Mouse (Mus musculus): ENCODE measurements at regions not wholly inside any gene's neighbourhood (a gene's known extent, or its start where the extent isn't known, plus 50 kb on each side); places are given as distances from the start of the nearest gene placed in this dataset.

GRCm38 (mm10) chr3:130978986-130979642 is 131.2 kb upstream of the Lef1 start:
- DNase-seq (ENCODE audit: low read depth in 1 of 2, low spot score in 2 of 2): no peak

DNA sequence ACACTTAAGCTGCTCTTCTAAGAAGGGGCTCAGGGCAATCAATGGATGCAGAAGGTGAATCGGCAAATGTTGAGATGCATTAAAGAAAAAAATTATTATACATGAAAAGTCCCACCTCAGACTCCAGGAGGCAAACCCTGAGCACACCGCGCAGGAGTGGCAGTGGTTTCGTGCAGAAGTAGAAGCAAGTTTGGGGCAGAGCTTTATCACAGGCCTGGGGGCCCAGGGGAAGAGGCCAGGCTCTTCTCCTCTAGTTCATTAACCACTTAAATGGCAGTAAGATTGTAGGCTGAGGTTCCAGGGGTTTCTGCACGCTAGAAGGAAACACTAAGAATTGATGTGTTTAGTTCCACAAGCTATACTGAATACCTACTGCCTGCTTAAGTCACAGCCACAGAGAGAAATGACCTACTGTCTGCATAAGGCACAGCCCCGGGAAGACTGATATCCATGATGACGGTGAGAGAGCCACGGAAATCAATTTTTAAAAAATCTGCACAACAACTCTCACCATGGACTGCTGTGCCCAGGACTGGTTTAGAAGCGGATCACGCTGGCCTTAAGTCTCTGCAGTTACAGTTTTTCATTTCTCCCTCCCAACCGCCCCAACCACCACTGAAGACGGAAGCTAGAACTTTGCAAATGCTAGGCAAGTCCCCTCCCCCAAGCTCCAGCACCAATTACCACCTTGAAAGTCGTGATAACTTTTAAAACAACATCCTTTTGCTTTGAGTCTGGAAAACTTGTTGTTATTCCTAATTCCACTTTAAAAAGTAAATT is 132.2 kb upstream of the Lef1 start:
- DNase-seq (ENCODE audit: low read depth in 1 of 2, low spot score in 2 of 2): no peak

- no peak for DNase-seq (ENCODE audit: low read depth in 1 of 2, low spot score in 2 of 2)
Observed at GRCm38 (mm10) chr3:130976206-130976605, 134.1 kb upstream of the Lef1 start.

DNA sequence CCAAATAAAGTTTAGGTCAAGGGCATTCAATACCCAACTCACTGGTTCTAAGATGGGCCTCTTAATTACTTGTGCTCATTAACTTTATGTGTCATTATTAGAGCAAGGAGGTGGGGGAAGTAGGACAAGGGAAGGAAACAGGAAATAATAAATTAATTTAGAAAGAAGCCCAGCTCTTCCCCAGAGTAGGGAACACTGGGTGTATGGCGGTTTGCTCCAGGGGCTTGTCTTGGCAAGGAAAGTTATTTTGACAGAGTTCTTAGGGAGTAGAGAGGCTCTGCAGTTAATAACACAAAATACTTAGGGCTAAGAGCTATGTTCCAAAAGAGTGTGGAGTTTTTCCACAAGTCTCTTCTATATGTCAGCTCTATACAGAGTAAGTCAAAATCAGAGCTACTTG is 135.0 kb upstream of the Lef1 start:
- no peak for DNase-seq (ENCODE audit: low read depth in 1 of 2, low spot score in 2 of 2)

- DNase-seq (ENCODE audit: low read depth in 1 of 2, low spot score in 2 of 2): no peak
Observed at GRCm38 (mm10) chr3:130972126-130972525, 138.1 kb upstream of the Lef1 start.

DNA sequence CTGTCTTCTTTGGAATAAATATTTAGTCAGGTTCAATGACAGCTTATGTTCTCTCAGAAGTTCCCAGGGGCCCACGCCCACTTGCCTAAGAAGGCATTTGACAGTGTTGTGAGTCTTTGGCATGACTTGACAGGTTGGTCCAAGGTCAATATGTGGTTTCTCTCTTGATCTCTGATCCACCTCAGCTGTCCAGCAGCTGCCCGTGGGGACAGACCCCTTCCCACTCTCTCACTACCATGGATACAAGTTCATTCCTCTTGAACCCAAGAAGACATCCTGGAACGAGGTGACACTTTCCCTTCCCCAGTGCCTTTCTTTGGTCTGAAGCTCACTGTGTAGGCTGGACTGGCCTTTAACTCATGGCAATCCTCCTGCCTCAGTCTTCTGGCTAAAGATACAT is 145.0 kb upstream of the Lef1 start:
- DNase-seq (ENCODE audit: low read depth in 1 of 2, low spot score in 2 of 2): no peak

GRCm38 (mm10) chr3:130964088-130964487 is 146.2 kb upstream of the Lef1 start:
- no peak for DNase-seq (ENCODE audit: low read depth in 1 of 2, low spot score in 2 of 2)

GRCm38 (mm10) chr3:130963625-130964024 is 146.6 kb upstream of the Lef1 start:
- DNase-seq (ENCODE audit: low read depth in 1 of 2, low spot score in 2 of 2): no peak

DNA sequence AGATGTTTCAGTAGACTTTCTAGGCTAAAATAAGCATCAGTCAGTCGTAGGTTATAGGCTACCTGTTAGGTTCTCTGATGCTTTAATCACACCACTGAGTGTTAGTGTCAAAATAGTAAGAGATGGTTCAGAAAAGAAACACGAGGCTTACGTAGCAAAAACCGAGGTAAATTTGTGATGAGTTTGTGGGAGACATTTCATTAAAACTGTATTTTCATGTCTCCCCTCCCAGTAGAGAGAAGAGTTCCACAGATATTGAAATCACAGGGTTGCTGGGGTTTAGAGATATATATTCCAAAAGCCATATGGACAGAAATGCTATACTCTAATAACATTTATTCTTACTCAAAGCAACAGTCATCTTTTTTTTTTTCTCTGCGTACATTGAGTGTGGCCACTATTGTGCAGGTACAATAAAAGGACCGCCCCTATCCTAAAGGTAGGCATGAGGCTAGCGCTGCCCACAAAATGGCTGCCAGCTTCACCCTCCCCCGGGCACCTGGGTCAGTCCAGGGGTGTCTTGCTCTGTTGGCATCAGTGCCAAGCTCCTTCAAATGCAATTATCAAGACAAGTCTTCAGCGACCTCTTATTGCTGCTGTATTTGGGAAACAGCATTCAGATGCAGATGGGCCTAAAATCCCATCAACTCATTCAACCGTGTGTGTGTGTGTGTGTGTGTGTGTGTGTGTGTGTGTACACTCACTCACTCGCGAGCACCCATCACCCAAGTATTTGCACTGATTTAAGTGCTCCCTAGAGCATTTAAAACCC is 147.4 kb upstream of the Lef1 start:
- DNase-seq (ENCODE audit: low read depth in 1 of 2, low spot score in 2 of 2): no peak

DNA sequence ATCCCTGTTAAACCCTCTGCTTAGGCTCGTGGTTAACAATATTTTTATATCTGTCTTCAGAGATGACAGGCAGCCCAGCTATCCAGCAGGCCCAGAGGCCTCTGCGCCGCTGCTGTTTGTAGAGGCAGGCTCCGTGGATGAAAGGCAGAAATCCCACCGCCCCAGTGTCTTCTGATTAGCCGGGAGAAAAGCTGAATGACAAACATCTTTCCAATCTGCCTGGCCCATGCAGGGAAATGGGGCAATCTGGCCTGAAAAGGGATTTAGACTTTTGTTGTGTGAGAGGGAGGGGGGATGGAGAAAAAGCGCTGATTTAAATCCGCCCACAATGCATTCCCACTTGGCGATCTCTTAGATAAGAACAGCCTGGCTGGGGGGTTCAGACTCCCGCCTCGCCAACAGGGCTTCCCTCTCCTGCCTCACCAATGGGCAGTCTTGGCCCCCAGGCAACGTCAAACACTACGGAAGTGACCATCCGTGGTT is 148.1 kb upstream of the Lef1 start:
- DNase-seq (ENCODE audit: low read depth in 1 of 2, low spot score in 2 of 2): no peak

- no peak for DNase-seq (ENCODE audit: low read depth in 1 of 2, low spot score in 2 of 2)
Observed at GRCm38 (mm10) chr3:130961704-130962103, 148.6 kb upstream of the Lef1 start.

DNA sequence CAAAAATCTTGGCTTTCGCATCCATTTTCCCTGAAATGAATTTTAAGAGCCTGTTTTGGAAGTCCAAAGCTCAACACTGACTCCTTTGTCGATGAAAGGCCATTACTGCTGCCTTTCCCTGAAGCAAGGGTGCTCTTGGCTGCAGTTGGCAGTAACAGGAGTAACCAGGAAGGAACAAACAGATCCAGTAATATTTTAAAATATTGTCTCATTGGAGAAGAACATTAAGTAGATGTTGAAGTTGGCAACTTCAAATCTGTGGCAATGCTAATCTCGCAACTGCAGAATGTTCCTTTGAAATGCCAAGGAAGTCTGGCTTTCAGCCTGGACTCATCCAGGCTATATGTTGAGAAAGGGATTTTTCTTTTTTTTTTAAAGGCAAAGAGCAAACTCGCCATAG is 154.3 kb upstream of the Lef1 start:
- no peak for DNase-seq (ENCODE audit: low read depth in 1 of 2, low spot score in 2 of 2)

DNA sequence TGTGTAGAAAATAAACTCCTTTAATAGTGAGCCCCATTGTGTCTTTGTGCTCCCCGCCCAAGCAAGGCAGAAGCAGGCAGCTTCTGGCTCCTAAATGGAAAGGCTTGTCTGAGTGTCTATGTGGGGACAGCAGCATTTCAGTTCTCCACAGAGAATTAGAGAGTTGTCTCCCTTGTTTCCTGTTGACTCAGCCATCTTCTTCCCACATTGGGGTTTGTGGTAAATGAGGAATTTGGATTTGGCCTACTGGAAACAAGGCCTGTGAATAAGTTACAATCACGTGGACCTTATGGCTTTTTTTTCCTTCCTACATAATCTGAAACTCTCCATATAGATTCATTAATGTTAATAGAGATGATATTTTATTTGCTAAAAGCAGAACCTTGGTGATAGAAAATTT is 158.9 kb upstream of the Lef1 start:
- no peak for DNase-seq (ENCODE audit: low read depth in 1 of 2, low spot score in 2 of 2)

DNA sequence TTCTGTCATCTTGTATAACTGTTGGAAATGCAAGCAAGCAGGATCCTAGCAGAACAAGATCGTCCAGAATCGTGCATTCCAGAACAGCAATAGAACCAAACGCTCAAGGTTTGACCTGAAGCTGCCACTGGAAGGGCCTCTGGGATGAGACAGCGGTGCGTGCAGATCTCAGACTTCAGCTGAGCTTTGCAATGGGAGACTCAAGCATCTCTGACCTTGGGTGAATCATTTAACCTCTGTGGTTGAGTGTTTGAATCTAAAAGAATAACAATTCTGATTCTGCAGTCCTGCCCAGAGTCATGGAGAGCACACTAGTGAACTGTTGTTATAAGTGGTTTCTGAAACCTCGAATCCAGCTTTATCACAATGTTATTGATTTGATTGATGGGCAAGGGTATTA is 159.4 kb upstream of the Lef1 start:
- no peak for DNase-seq (ENCODE audit: low read depth in 1 of 2, low spot score in 2 of 2)

DNA sequence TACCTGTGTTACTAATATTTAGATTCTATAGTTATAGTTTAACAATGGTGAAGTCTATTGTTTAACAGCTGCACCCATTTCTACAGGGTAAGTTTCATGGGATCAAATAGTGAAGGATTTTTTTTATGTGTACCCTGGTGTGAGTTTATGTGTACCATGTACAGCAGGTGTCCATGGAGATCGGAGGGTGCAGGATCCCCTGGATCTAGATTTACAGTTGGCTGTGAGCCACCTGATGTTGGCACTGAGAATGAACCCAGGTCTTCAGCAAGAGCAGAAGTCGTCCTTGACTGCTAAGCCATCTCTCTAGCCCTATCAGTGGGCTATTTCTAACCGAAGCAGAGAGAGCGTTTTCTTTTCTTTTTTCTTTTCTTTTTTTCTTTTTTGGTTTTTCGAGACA is 162.4 kb upstream of the Lef1 start:
- DNase-seq (ENCODE audit: low read depth in 1 of 2, low spot score in 2 of 2): no peak

DNA sequence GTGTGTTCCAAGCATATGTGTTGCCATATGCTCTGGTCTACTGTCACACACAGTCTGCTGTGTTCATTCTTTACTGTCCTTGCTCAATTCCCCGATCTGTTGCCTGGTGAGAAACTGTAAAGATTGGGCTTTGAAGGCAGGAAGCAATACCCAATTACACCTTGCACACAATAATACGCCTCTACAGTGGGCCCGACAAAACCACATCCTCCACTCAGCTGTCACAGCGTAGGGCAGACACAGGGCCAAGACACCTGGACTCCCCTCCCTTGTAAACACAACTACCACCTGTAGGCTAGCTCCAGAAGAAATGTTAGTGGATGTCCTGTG is 163.0 kb upstream of the Lef1 start:
- no peak for DNase-seq (ENCODE audit: low read depth in 1 of 2, low spot score in 2 of 2)

- DNase-seq (ENCODE audit: low read depth in 1 of 2, low spot score in 2 of 2): no peak
Observed at GRCm38 (mm10) chr3:130946576-130947276, 163.5 kb upstream of the Lef1 start.

DNA sequence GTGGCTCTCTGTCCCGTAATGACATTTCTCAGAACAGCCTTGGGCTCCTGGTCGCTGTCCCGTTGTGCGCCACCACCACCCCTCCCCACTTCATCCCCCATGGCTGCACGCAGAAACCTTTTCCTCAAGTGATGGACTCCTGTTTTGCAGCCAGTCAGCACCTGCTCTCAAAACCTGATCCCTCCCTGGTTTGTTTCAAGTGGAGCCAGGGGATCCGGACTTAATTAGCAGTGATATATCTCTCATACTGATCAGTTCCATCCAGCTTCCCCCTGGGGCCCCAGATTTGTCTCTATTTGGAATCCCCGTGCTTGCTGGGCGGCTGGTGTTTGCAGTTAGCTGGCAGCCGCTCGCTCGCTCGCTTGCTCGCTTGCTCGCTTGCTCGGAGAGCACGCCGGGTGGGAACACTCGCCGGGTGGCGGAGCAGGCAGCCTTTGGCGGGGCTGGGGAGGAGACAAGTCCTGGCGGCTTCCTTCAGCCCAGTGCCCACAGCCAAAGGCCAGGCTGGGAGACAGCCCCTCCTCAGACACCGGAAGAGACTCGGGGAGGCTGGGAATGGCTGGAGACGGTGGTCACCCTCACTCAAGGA is 164.3 kb upstream of the Lef1 start:
- no peak for DNase-seq (ENCODE audit: low read depth in 1 of 2, low spot score in 2 of 2)

GRCm38 (mm10) chr3:130945396-130945795 is 164.9 kb upstream of the Lef1 start:
- DNase-seq (ENCODE audit: low read depth in 1 of 2, low spot score in 2 of 2): no peak

- no peak for DNase-seq (ENCODE audit: low read depth in 1 of 2, low spot score in 2 of 2)
Observed at GRCm38 (mm10) chr3:130944241-130944640, 166.0 kb upstream of the Lef1 start.

DNA sequence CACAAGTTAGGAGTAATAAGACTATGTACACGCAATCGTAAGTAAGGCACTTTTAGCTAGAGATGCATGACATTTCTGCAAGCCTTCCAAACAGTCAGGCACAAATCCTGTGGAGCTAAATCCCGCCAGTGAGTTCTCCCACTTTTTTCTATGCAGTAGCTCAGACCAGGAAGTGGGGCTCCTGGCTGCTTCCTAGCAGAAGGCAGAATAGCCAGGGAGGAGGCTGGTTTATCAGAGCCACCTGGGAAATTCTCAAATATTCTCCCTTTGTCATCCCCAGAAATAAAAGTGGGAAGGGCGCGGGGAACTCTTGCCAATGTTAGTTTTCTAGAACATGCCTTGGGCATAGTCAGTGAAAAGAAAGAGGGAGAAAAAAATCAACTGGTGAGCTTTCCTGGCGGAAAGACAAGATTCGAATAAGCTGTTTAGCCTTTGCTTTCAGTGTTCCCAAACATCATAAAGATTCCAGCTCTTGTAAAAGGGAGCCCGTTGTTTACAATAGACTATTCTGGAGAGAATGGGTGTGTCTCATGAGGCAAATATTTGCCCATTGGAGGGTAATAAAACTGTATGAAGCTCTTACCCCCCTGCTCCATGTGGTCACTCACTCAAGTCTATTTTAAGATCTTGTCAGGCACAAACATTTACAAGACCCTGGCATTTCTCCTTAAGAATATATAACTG is 167.2 kb upstream of the Lef1 start:
- no peak for DNase-seq (ENCODE audit: low read depth in 1 of 2, low spot score in 2 of 2)
